Mouse (Mus musculus) spleen, adult 18-20 months (tissue): ENCODE data around the gene Slc22a4.
"Not testable (repeated sequence)": the region's sequence is repeated elsewhere in the genome, so short reads cannot be mapped to it uniquely, and the experiment has no call there.

Source experiments
- DNase-seq, 2 experiments: peaks; one replicate each; pipeline ENCODE4 v3.0.0; 2022; ENCODE audit warnings: mixed read lengths in 2 of 2

Gene Slc22a4

GRCm38 (mm10) chr11:54002761-54003717, 24.9 kb downstream of the Slc22a4 start:
- peak in 1 of 2 experiments; percentile 31 for DNase-seq

- DNase-seq, result peak in 1 of 2 experiments; percentile 40
Measured at GRCm38 (mm10) chr11:54002147-54002760, 25.6 kb downstream of the Slc22a4 start.

- no peak for DNase-seq
Measured at GRCm38 (mm10) chr11:53997661-53998060, 30.2 kb downstream of the Slc22a4 start.

- no peak for DNase-seq
Measured at GRCm38 (mm10) chr11:53992264-53992663, 35.6 kb downstream of the Slc22a4 start.

GRCm38 (mm10) chr11:53989232-53989631, 38.7 kb downstream of the Slc22a4 start:
- DNase-seq, result no peak

- no peak for DNase-seq
Measured at GRCm38 (mm10) chr11:53988081-53988480, 39.8 kb downstream of the Slc22a4 start.

GRCm38 (mm10) chr11:53981396-53981795, 46.5 kb downstream of the Slc22a4 start:
- no peak for DNase-seq

- peak; percentile 56 to 58 for DNase-seq
Measured at GRCm38 (mm10) chr11:53979788-53980621, 47.9 kb downstream of the Slc22a4 start, which contains the start of gene Slc22a21. Gene Slc22a21, minus strand, starts transcription at chr11:53980332.

- DNase-seq, result not testable (repeated sequence)
Measured at GRCm38 (mm10) chr11:53979456-53979787, 48.5 kb downstream of the Slc22a4 start.

GRCm38 (mm10) chr11:53977672-53978071, 50.2 kb downstream of the Slc22a4 start:
- no peak for DNase-seq

- DNase-seq, result no peak
Measured at GRCm38 (mm10) chr11:53975559-53975958, 52.3 kb downstream of the Slc22a4 start.

- no peak for DNase-seq
Measured at GRCm38 (mm10) chr11:53958984-53959383, 68.9 kb downstream of the Slc22a4 start.

- DNase-seq, result peak; percentile 11 to 40
Measured at GRCm38 (mm10) chr11:53958176-53958575, 69.7 kb downstream of the Slc22a4 start.

- no peak for DNase-seq
Measured at GRCm38 (mm10) chr11:53956636-53957035, 71.3 kb downstream of the Slc22a4 start.

GRCm38 (mm10) chr11:53954653-53955052, 73.2 kb downstream of the Slc22a4 start:
- DNase-seq, result no peak

GRCm38 (mm10) chr11:53950133-53950532, 77.8 kb downstream of the Slc22a4 start:
- DNase-seq, result not testable (repeated sequence)
